Mouse (Mus musculus): ENCODE data around the gene Lhpp. TPM values are rescaled to one million over a fixed set of nuclear protein-coding genes. Genes with fewer than 3 reads are reported as not detected.

The Lhpp gene
- polyA plus RNA-seq, 1 experiment from 2014 or later, result 24.5 TPM

GRCm38 (mm10) chr7:132626174-132626573 lies 15.7 kb downstream of the Lhpp start:
- H3K36me3 ChIP-seq (ENCODE audit: control insufficient read depth, insufficient read depth, low read length), result no peaks in the 10 kb centered on the region
- 36% methylated on average over 4 of the region's 4 CpGs for WGBS

GRCm38 (mm10) chr7:132627448-132627847 lies 17.0 kb downstream of the Lhpp start:
- WGBS, result 80% methylated on average over 3 of the region's 3 CpGs

More at GRCm38 (mm10) chr7:132626174-132626573, 15.7 kb downstream of the Lhpp start:
- Histone ChIP-seq H3K27ac (ENCODE audit: low read depth, low read length) (no peak overlapping the region), H3K4me3 (ENCODE audit: low read length) (no peak overlapping the region), H3K4me2 (replicated peaks; ENCODE audit: low read depth, low read length) (no peak overlapping the region), H3K9me3 (ENCODE audit: control insufficient read depth, low read length) (no peaks in the 10 kb centered on the region), H3K9ac (ENCODE audit: low read depth, low read length) (no peak overlapping the region), H3K27me3 (ENCODE audit: control insufficient read depth, insufficient read depth, low read length) (no peaks in the 10 kb centered on the region), H3K4me1 (ENCODE audit: control insufficient read depth, insufficient read depth, low read length) (no peaks in the 10 kb centered on the region)
- no peak for ATAC-seq (ENCODE audit: low FRiP score, low TSS enrichment)

GRCm38 (mm10) chr7:132631313-132631712 lies 20.9 kb downstream of the Lhpp start:
- WGBS, result 82% methylated on average over 11 of the region's 11 CpGs
- no peaks in the 10 kb centered on the region for H3K36me3 ChIP-seq (ENCODE audit: control insufficient read depth, insufficient read depth, low read length)
- no peaks in the 10 kb centered on the region for H3K9me3 ChIP-seq (ENCODE audit: control insufficient read depth, low read length)
- ATAC-seq (ENCODE audit: low FRiP score, low TSS enrichment), result no peak
- no peak overlapping the region for H3K4me2 ChIP-seq (replicated peaks; ENCODE audit: low read depth, low read length)
- H3K4me3 ChIP-seq (ENCODE audit: low read length), result no peak overlapping the region
- H3K9ac ChIP-seq (ENCODE audit: low read depth, low read length), result no peak overlapping the region
- no peaks in the 10 kb centered on the region for H3K27me3 ChIP-seq (ENCODE audit: control insufficient read depth, insufficient read depth, low read length)
- H3K27ac ChIP-seq (ENCODE audit: low read depth, low read length), result no peak overlapping the region
- H3K4me1 ChIP-seq (ENCODE audit: control insufficient read depth, insufficient read depth, low read length), result no peaks in the 10 kb centered on the region

More at GRCm38 (mm10) chr7:132627448-132627847, 17.0 kb downstream of the Lhpp start:
- H3K27me3 ChIP-seq (ENCODE audit: control insufficient read depth, insufficient read depth, low read length), result no peaks in the 10 kb centered on the region
- H3K4me2 ChIP-seq (replicated peaks; ENCODE audit: low read depth, low read length), result no peak overlapping the region
- H3K27ac ChIP-seq (ENCODE audit: low read depth, low read length), result no peak overlapping the region
- H3K4me3 ChIP-seq (ENCODE audit: low read length), result no peak overlapping the region
- no peaks in the 10 kb centered on the region for H3K36me3 ChIP-seq (ENCODE audit: control insufficient read depth, insufficient read depth, low read length)
- ATAC-seq (ENCODE audit: low FRiP score, low TSS enrichment), result no peak
- no peaks in the 10 kb centered on the region for H3K4me1 ChIP-seq (ENCODE audit: control insufficient read depth, insufficient read depth, low read length)
- no peaks in the 10 kb centered on the region for H3K9me3 ChIP-seq (ENCODE audit: control insufficient read depth, low read length)
- H3K9ac ChIP-seq (ENCODE audit: low read depth, low read length), result no peak overlapping the region

- H3K36me3 ChIP-seq (ENCODE audit: control insufficient read depth, insufficient read depth, low read length), result no peaks in the 10 kb centered on the region
- no peaks in the 10 kb centered on the region for H3K27me3 ChIP-seq (ENCODE audit: control insufficient read depth, insufficient read depth, low read length)
- no peak overlapping the region for H3K4me3 ChIP-seq (ENCODE audit: low read length)
- no peak overlapping the region for H3K27ac ChIP-seq (ENCODE audit: low read depth, low read length)
- no peak for ATAC-seq (ENCODE audit: low FRiP score, low TSS enrichment)
- H3K4me1 ChIP-seq (ENCODE audit: control insufficient read depth, insufficient read depth, low read length), result peaks cover 21% of the 10 kb centered on the region; the same call in 1 of the 2 replicates
- no peak overlapping the region for H3K9ac ChIP-seq (ENCODE audit: low read depth, low read length)
- H3K4me2 ChIP-seq (replicated peaks; ENCODE audit: low read depth, low read length), result no peak overlapping the region
- 7% methylated on average over 12 of the region's 12 CpGs for whole genome bisulfite sequencing
- H3K9me3 ChIP-seq (ENCODE audit: control insufficient read depth, low read length), result no peaks in the 10 kb centered on the region
Measured at GRCm38 (mm10) chr7:132637292-132637691, 26.9 kb downstream of the Lhpp start.

GRCm38 (mm10) chr7:132638446-132639087 lies 28.1 kb downstream of the Lhpp start:
- Histone ChIP-seq H3K4me1 (ENCODE audit: control insufficient read depth, insufficient read depth, low read length) (peaks cover 21% of the 10 kb centered on the region; the same call in 1 of the 2 replicates), H3K36me3 (ENCODE audit: control insufficient read depth, insufficient read depth, low read length) (no peaks in the 10 kb centered on the region), H3K4me3 (ENCODE audit: low read length) (no peak overlapping the region), H3K27me3 (ENCODE audit: control insufficient read depth, insufficient read depth, low read length) (no peaks in the 10 kb centered on the region), H3K9me3 (ENCODE audit: control insufficient read depth, low read length) (no peaks in the 10 kb centered on the region), H3K4me2 (replicated peaks; ENCODE audit: low read depth, low read length) (no peak overlapping the region), H3K27ac (ENCODE audit: low read depth, low read length) (no peak overlapping the region), H3K9ac (ENCODE audit: low read depth, low read length) (no peak overlapping the region)
- WGBS, result 63% methylated on average over 12 of the region's 12 CpGs
- ATAC-seq (ENCODE audit: low FRiP score, low TSS enrichment), result peak; percentile 75

GRCm38 (mm10) chr7:132640946-132641345 lies 30.5 kb downstream of the Lhpp start:
- 8% methylated on average over 9 of the region's 9 CpGs for WGBS
- Histone ChIP-seq H3K4me3 (ENCODE audit: low read length) (no peak overlapping the region), H3K36me3 (ENCODE audit: control insufficient read depth, insufficient read depth, low read length) (no peaks in the 10 kb centered on the region), H3K4me1 (ENCODE audit: control insufficient read depth, insufficient read depth, low read length) (peaks cover 21% of the 10 kb centered on the region; the same call in 1 of the 2 replicates), H3K4me2 (replicated peaks; ENCODE audit: low read depth, low read length) (no peak overlapping the region), H3K27me3 (ENCODE audit: control insufficient read depth, insufficient read depth, low read length) (0 out of 2 replicates have a peak, but pooled peaks cover 3% of the 10 kb centered on the region), H3K9ac (ENCODE audit: low read depth, low read length) (no peak overlapping the region), H3K27ac (ENCODE audit: low read depth, low read length) (no peak overlapping the region), H3K9me3 (ENCODE audit: control insufficient read depth, low read length) (no peaks in the 10 kb centered on the region)
- ATAC-seq (ENCODE audit: low FRiP score, low TSS enrichment), result peak; percentile 18; the same call in 1 of the 2 replicates

GRCm38 (mm10) chr7:132641606-132642005 lies 31.2 kb downstream of the Lhpp start:
- H3K4me1 ChIP-seq (ENCODE audit: control insufficient read depth, insufficient read depth, low read length), result peaks cover 21% of the 10 kb centered on the region; the same call in 1 of the 2 replicates
- H3K27ac ChIP-seq (ENCODE audit: low read depth, low read length), result no peak overlapping the region
- H3K9ac ChIP-seq (ENCODE audit: low read depth, low read length), result no peak overlapping the region
- no peak overlapping the region for H3K4me2 ChIP-seq (replicated peaks; ENCODE audit: low read depth, low read length)
- 0 out of 2 replicates have a peak, but pooled peaks cover 3% of the 10 kb centered on the region for H3K27me3 ChIP-seq (ENCODE audit: control insufficient read depth, insufficient read depth, low read length)
- no peaks in the 10 kb centered on the region for H3K9me3 ChIP-seq (ENCODE audit: control insufficient read depth, low read length)
- no peak overlapping the region for H3K4me3 ChIP-seq (ENCODE audit: low read length)
- 71% methylated on average over 1 of the region's 1 CpGs for WGBS
- peak; percentile 16; the same call in 1 of the 2 replicates for ATAC-seq (ENCODE audit: low FRiP score, low TSS enrichment)
- no peaks in the 10 kb centered on the region for H3K36me3 ChIP-seq (ENCODE audit: control insufficient read depth, insufficient read depth, low read length)

GRCm38 (mm10) chr7:132644605-132645279 lies 34.3 kb downstream of the Lhpp start:
- Histone ChIP-seq H3K4me1 (ENCODE audit: control insufficient read depth, insufficient read depth, low read length) (peaks cover 12% of the 10 kb centered on the region; the same call in 1 of the 2 replicates), H3K27me3 (ENCODE audit: control insufficient read depth, insufficient read depth, low read length) (0 out of 2 replicates have a peak, but pooled peaks cover 3% of the 10 kb centered on the region), H3K36me3 (ENCODE audit: control insufficient read depth, insufficient read depth, low read length) (no peaks in the 10 kb centered on the region), H3K4me2 (replicated peaks; ENCODE audit: low read depth, low read length) (no peak overlapping the region), H3K9ac (ENCODE audit: low read depth, low read length) (no peak overlapping the region), H3K27ac (ENCODE audit: low read depth, low read length) (no peak overlapping the region), H3K4me3 (ENCODE audit: low read length) (no peak overlapping the region), H3K9me3 (ENCODE audit: control insufficient read depth, low read length) (no peaks in the 10 kb centered on the region)
- 49% methylated on average over 11 of the region's 11 CpGs for WGBS
- no peak for ATAC-seq (ENCODE audit: low FRiP score, low TSS enrichment)

GRCm38 (mm10) chr7:132646514-132646913 lies 36.1 kb downstream of the Lhpp start:
- H3K4me3 ChIP-seq (ENCODE audit: low read length), result no peak overlapping the region
- no peak overlapping the region for H3K4me2 ChIP-seq (replicated peaks; ENCODE audit: low read depth, low read length)
- 90% methylated on average over 1 of the region's 1 CpGs for WGBS
- H3K27me3 ChIP-seq (ENCODE audit: control insufficient read depth, insufficient read depth, low read length), result 0 out of 2 replicates have a peak, but pooled peaks cover 3% of the 10 kb centered on the region
- no peak overlapping the region for H3K27ac ChIP-seq (ENCODE audit: low read depth, low read length)
- no peaks in the 10 kb centered on the region for H3K36me3 ChIP-seq (ENCODE audit: control insufficient read depth, insufficient read depth, low read length)
- H3K9me3 ChIP-seq (ENCODE audit: control insufficient read depth, low read length), result no peaks in the 10 kb centered on the region
- peaks cover 4% of the 10 kb centered on the region; the same call in 1 of the 2 replicates for H3K4me1 ChIP-seq (ENCODE audit: control insufficient read depth, insufficient read depth, low read length)
- ATAC-seq (ENCODE audit: low FRiP score, low TSS enrichment), result no peak
- no peak overlapping the region for H3K9ac ChIP-seq (ENCODE audit: low read depth, low read length)

Measured in kidney, embryonic 14.5 days (tissue).